Mouse (Mus musculus): ENCODE measurements around the gene Atg13. TPM values are rescaled to one million over a fixed set of nuclear protein-coding genes. Genes with fewer than 3 reads are reported as not detected.
A peak's percentile ranks its signal among the peaks of the same experiment; 100 is the strongest.

Atg13 gene
- total RNA-seq, 1 experiment: 18.7 TPM

GRCm38 (mm10) chr2:91676420-91676819 is 34.0 kb downstream of the Atg13 start:
- H3K4me3 ChIP-seq (ENCODE audit: insufficient read depth in 1 of 2, low read depth in 1 of 2, low read length in 2 of 2, poor library complexity in 1 of 2, severe bottlenecking in 1 of 2): no peak overlapping the region
- H3K36me3 ChIP-seq (ENCODE audit: control insufficient read depth, insufficient read depth, low read length, poor library complexity, severe bottlenecking): peaks cover 42% of the 10 kb centered on the region
- H3K27ac ChIP-seq (ENCODE audit: insufficient read depth, low read depth, low read length, poor library complexity, severe bottlenecking): no peak overlapping the region
- no peak for TF ChIP-seq CHD2 (IDR thresholded peaks at IDR 0.05; ENCODE audit: low read depth, low read length)
- no peak for TF ChIP-seq ZC3H11A (IDR thresholded peaks at IDR 0.05; ENCODE audit: borderline replicate concordance, low read depth, low read length)
- no peak for TF ChIP-seq MAFK (IDR thresholded peaks at IDR 0.05; ENCODE audit: insufficient read depth, low read depth, low read length)
- TF ChIP-seq ZNF384 (IDR thresholded peaks at IDR 0.05; ENCODE audit: low read depth, low read length): no peak
- no peak for TF ChIP-seq HCFC1 (IDR thresholded peaks at IDR 0.05; ENCODE audit: borderline replicate concordance, insufficient read depth, low read length)
- in situ Hi-C loops (cut with MboI; ENCODE audit: low sequenced_read_pairs in 2 of 2, unreplicated experiment in 2 of 2): no loop called here
- H3K4me1 ChIP-seq (ENCODE audit: control insufficient read depth in 2 of 2, insufficient read depth in 2 of 2, low read length in 2 of 2, poor library complexity in 1 of 2): peaks cover 0 to 5% of the 10 kb centered on the region in 2 experiments; a peak in 1 of 4 replicates
- no peaks in the 10 kb centered on the region for H3K9me3 ChIP-seq (ENCODE audit: control insufficient read depth, insufficient read depth, low read depth, low read length)
- no peak for DNase-seq (ENCODE audit: low read depth, low spot score)
- H3K9ac ChIP-seq (ENCODE audit: insufficient read depth, low read depth, low read length, poor library complexity, severe bottlenecking): no peak overlapping the region

- no peaks in the 10 kb centered on the region for H3K9me3 ChIP-seq (ENCODE audit: control insufficient read depth, insufficient read depth, low read depth, low read length)
- no peak overlapping the region for H3K9ac ChIP-seq (ENCODE audit: insufficient read depth, low read depth, low read length, poor library complexity, severe bottlenecking)
- H3K4me3 ChIP-seq (ENCODE audit: insufficient read depth in 1 of 2, low read depth in 1 of 2, low read length in 2 of 2, poor library complexity in 1 of 2, severe bottlenecking in 1 of 2): no peak overlapping the region
- H3K4me1 ChIP-seq (ENCODE audit: control insufficient read depth in 2 of 2, insufficient read depth in 2 of 2, low read length in 2 of 2, poor library complexity in 1 of 2): peaks cover 0 to 5% of the 10 kb centered on the region in 2 experiments; a peak in 1 of 4 replicates
- in situ Hi-C loops (cut with MboI; ENCODE audit: low sequenced_read_pairs in 2 of 2, unreplicated experiment in 2 of 2): no loop called here
- H3K36me3 ChIP-seq (ENCODE audit: control insufficient read depth, insufficient read depth, low read length, poor library complexity, severe bottlenecking): peaks cover 46% of the 10 kb centered on the region
- no peak for DNase-seq (ENCODE audit: low read depth, low spot score)
- TF ChIP-seq CHD2 (IDR thresholded peaks at IDR 0.05; ENCODE audit: low read depth, low read length): no peak
- TF ChIP-seq ZNF384 (IDR thresholded peaks at IDR 0.05; ENCODE audit: low read depth, low read length): no peak
- no peak for TF ChIP-seq HCFC1 (IDR thresholded peaks at IDR 0.05; ENCODE audit: borderline replicate concordance, insufficient read depth, low read length)
- no peak for TF ChIP-seq MAFK (IDR thresholded peaks at IDR 0.05; ENCODE audit: insufficient read depth, low read depth, low read length)
- TF ChIP-seq ZC3H11A (IDR thresholded peaks at IDR 0.05; ENCODE audit: borderline replicate concordance, low read depth, low read length): no peak
- peak overlapping the region; percentile 30; the same call in 1 of the 2 replicates for H3K27ac ChIP-seq (ENCODE audit: insufficient read depth, low read depth, low read length, poor library complexity, severe bottlenecking)
Observed at GRCm38 (mm10) chr2:91674895-91675294, 35.5 kb downstream of the Atg13 start.

GRCm38 (mm10) chr2:91673587-91673986 is 36.8 kb downstream of the Atg13 start:
- H3K27ac ChIP-seq (ENCODE audit: insufficient read depth, low read depth, low read length, poor library complexity, severe bottlenecking): no peak overlapping the region
- H3K4me3 ChIP-seq (ENCODE audit: insufficient read depth in 1 of 2, low read depth in 1 of 2, low read length in 2 of 2, poor library complexity in 1 of 2, severe bottlenecking in 1 of 2): no peak overlapping the region
- no peak for TF ChIP-seq HCFC1 (IDR thresholded peaks at IDR 0.05; ENCODE audit: borderline replicate concordance, insufficient read depth, low read length)
- no peak for TF ChIP-seq MAFK (IDR thresholded peaks at IDR 0.05; ENCODE audit: insufficient read depth, low read depth, low read length)
- TF ChIP-seq CHD2 (IDR thresholded peaks at IDR 0.05; ENCODE audit: low read depth, low read length): no peak
- TF ChIP-seq ZC3H11A (IDR thresholded peaks at IDR 0.05; ENCODE audit: borderline replicate concordance, low read depth, low read length): no peak
- no peak for TF ChIP-seq ZNF384 (IDR thresholded peaks at IDR 0.05; ENCODE audit: low read depth, low read length)
- H3K9ac ChIP-seq (ENCODE audit: insufficient read depth, low read depth, low read length, poor library complexity, severe bottlenecking): no peak overlapping the region
- no peaks in the 10 kb centered on the region for H3K9me3 ChIP-seq (ENCODE audit: control insufficient read depth, insufficient read depth, low read depth, low read length)
- peaks cover 52% of the 10 kb centered on the region for H3K36me3 ChIP-seq (ENCODE audit: control insufficient read depth, insufficient read depth, low read length, poor library complexity, severe bottlenecking)
- in situ Hi-C loops (cut with MboI; ENCODE audit: low sequenced_read_pairs in 2 of 2, unreplicated experiment in 2 of 2): no loop called here
- peaks cover 0 to 5% of the 10 kb centered on the region in 2 experiments; a peak in 1 of 4 replicates for H3K4me1 ChIP-seq (ENCODE audit: control insufficient read depth in 2 of 2, insufficient read depth in 2 of 2, low read length in 2 of 2, poor library complexity in 1 of 2)
- no peak for DNase-seq (ENCODE audit: low read depth, low spot score)

DNA sequence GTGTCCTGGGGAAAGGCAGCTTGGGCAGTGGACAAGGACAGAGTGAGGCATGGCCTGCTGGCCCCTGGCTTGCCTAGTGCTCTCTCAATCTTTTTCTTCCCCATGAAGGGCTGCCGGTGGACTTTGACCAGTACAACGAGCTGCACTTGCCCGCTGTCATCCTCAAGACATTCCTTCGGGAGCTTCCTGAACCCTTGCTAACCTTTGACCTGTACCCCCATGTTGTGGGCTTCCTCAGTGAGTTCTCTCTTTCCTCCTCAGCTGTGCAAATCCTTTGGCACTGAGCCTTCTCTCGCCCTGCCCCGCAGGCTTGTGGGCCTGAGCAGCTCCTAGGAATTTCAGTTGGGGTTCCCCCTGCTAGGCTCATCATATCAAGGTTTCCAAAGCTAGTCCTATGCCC is 40.3 kb downstream of the Atg13 start:
- Histone ChIP-seq H3K9ac (ENCODE audit: insufficient read depth, low read depth, low read length, poor library complexity, severe bottlenecking) (no peak overlapping the region), H3K4me1 (ENCODE audit: control insufficient read depth in 2 of 2, insufficient read depth in 2 of 2, low read length in 2 of 2, poor library complexity in 1 of 2) (peaks cover 0 to 11% of the 10 kb centered on the region in 2 experiments; a peak in 1 of 4 replicates), H3K4me3 (ENCODE audit: insufficient read depth in 1 of 2, low read depth in 1 of 2, low read length in 2 of 2, poor library complexity in 1 of 2, severe bottlenecking in 1 of 2) (no peak overlapping the region), H3K9me3 (ENCODE audit: control insufficient read depth, insufficient read depth, low read depth, low read length) (no peaks in the 10 kb centered on the region), H3K27ac (ENCODE audit: insufficient read depth, low read depth, low read length, poor library complexity, severe bottlenecking) (no peak overlapping the region), H3K36me3 (ENCODE audit: control insufficient read depth, insufficient read depth, low read length, poor library complexity, severe bottlenecking) (peaks cover 27% of the 10 kb centered on the region)
- TF ChIP-seq MAFK (IDR thresholded peaks at IDR 0.05; ENCODE audit: insufficient read depth, low read depth, low read length) (no peak), ZC3H11A (IDR thresholded peaks at IDR 0.05; ENCODE audit: borderline replicate concordance, low read depth, low read length) (no peak), ZNF384 (IDR thresholded peaks at IDR 0.05; ENCODE audit: low read depth, low read length) (no peak), CHD2 (IDR thresholded peaks at IDR 0.05; ENCODE audit: low read depth, low read length) (no peak), HCFC1 (IDR thresholded peaks at IDR 0.05; ENCODE audit: borderline replicate concordance, insufficient read depth, low read length) (no peak)
- in situ Hi-C loops (cut with MboI; ENCODE audit: low sequenced_read_pairs in 2 of 2, unreplicated experiment in 2 of 2): no loop called here
- DNase-seq (ENCODE audit: low read depth, low spot score): no peak
